Mouse (Mus musculus) heart, postnatal 25 days (tissue): Measurements from ENCODE around the gene Tbce. TPM values are rescaled to one million over a fixed set of nuclear protein-coding genes. Genes with fewer than 3 reads are reported as not detected.
"Not testable (repeated sequence)": the region's sequence is repeated elsewhere in the genome, so short reads cannot be mapped to it uniquely, and the experiment has no call there.

ENCODE experiments used
- DNase-seq: peaks from one replicate; pipeline ENCODE4 v3.0.0; 2022; ENCODE audit warnings: low spot score
- intact Hi-C: fragments of 180-260 bp; cut with DNase I; formaldehyde crosslinking; loops from one replicate; pipeline ENCODE4 v1.15.1; 2025
- total RNA-seq, 2 experiments: library from RNA; stranded (reverse); gene quantifications; 2 replicates each; pipeline ENCODE4 v1.2.3; 2021

Tbce gene
- total RNA-seq, 2 experiments from 2014 or later, result 16.2 to 21.3 TPM

DNA sequence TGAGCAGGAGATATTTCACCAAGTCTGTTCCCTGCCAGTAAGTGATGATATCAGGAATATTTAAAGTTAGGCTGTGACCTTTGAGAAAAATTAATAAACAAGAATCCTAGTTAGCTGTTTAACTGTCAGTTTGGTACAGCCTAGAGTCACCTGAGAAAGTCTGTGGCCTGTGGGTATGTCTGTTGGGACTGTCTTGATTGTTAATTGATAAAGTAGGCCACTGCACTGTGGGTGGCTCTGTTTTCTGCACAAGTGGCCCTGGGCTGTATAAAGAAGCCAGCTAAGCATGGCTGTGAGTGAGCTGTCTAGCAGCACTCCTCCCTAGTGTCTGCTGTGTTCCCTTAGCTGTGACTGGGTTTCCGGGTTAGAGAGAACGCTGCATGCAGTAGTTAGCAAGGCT lies 50.3 kb downstream of the Tbce start:
- DNase-seq, result no peak
- intact Hi-C loops, result no loop called here

DNA sequence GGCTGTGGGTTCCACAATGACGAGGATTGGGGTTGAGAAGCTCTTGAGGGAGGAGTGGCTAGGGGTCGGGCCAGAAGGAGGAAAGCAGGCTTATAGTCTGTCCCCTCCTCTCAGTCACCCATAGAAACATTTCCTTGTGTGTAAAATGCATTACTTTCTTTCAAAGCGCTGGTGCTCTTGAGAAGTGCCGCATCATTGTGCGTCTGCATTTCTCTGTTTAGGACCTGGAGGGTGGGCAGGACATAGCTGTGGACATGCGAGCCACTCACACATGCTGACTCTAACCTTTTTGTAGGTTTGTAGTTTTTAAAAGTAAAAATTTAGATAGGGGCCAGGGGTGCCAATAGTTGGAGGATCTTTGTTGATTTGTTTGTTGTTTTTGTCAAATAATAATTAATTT lies 55.9 kb downstream of the Tbce start:
- no peak for DNase-seq
- intact Hi-C loops, result no loop called here

DNA sequence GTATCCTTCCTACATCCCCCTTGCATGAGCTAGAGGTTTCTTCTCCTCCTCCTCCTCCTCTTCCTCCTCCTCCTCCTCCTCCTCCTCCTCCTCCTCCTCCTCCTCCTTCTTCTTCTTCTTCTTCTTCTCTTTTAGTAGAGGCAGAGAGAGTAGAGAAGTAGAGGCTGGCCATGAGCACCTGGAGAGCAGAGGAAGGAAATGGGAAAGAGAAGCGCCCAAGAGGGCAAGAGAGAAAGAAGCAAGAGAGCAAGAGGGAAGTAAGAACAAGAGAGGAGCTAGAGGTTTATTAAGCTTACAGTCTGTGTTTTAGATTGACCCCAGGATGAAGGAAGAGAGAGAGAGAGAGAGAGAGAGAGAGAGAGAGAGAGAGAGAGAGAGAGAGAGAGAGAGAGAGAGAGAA lies 57.6 kb downstream of the Tbce start:
- intact Hi-C loops, DNase-seq: not testable (repeated sequence)

DNA sequence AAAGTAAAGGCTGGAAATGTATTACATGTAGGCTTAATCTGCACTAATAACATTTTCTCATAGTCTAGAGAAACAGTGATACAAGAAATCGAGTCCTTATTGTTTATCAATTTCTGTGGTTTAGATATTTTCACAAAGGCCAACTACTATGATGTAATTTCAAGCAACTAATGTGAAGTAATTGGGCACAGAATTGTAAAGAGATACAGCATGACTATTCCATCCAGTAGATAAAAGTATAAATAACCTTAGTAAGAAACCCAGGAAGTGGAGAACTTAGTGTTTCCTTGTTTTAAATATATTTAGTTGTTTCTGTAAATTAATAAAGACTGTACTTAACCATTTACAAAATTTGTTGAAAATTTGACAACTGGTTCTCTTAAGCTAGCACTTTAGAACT lies 69.6 kb downstream of the Tbce start:
- intact Hi-C loops, result no loop called here
- DNase-seq, result no peak

DNA sequence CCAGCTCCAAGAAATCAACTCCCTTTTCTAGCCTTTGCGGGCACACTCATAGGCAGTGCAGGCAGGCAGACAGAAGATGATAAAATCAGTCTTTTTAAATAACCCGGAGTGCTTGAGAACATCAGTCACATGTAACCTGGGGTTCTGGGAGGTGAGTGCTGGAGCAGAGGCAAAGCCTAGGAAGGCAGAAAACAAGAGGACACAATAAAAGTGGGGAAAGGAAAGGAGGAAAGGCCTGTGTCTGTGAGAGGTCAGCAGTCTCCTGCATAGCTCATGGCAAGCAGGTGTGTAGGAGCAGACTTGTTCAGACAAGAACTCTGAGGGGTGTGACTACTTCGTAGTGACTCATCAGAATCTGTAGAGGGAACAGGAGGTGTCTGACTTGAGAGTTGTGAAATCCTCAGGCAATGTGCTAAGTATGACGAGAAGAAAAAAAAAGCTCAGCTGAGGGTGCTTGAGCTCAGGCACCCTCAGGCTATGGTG lies 70.8 kb downstream of the Tbce start:
- intact Hi-C loops, result no loop called here
- no peak for DNase-seq

DNA sequence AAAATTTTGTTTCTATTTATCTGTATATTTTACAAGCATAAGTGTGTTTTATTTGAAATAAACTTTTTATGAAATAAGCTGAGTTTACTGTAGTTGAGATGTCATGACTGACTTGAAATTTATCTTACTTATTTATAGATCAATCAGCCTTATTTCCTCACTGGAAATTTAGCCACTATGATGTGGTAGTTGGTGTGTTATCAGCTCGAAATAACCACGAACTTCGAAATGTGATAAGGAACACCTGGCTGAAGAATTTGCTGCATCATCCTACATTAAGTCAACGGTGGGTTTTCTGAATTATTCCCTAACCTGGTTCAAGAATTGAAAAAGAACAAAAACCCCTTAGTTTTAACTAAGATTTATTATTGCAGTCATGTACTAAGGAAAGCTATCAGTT lies 73.3 kb downstream of the Tbce start:
- no peak for DNase-seq
- intact Hi-C loops, result no loop called here

DNA sequence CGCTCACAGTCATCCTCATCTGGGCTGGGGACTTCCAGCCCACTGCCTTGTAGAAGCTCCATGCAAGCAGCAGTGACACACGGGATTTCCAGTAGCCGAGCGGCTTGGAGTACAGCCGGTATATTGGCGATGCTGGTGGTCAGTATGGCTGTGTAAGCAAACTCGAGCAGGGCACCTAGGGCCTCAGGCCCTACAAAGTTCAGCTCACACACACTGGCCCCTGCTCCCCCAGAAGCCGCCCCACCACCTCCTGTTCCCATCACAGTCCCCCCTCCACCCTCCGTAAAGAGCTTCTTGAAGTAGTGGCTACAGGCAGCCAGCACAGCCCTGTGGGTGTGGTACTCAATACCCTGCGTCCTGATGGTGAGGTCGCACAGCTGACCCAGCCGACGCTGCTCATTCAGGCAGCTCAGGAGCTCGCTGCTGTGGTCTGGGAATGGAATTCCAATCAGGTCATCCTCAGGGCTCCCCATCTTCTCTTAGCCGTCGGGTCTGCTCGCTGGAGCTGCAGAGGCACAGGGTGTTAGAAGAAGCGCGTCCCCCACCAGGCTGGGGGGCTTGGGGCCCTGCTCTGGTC lies 74.0 kb downstream of the Tbce start:
- no peak for DNase-seq
- intact Hi-C loops, result no loop called here

DNA sequence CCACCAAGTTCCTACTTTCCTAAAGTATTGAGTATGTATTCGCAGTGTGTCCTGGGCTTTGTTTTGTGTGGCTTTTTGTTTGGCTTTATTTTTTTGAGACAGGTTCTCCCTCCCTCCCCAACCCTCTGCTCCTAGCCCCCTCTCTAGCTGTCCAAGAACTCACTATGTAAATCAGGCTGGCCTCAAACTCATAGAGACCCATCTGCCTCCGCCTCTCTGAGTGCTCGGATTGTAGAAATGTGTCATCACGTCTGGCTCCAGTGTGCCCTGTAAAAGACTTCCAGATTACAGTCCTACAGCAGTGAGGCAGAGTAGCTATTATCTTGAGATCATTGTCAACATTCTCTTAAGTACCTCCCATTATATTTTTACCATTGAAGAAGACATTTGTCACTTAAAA lies 78.4 kb downstream of the Tbce start:
- DNase-seq, result no peak
- intact Hi-C loops, result no loop called here

DNA sequence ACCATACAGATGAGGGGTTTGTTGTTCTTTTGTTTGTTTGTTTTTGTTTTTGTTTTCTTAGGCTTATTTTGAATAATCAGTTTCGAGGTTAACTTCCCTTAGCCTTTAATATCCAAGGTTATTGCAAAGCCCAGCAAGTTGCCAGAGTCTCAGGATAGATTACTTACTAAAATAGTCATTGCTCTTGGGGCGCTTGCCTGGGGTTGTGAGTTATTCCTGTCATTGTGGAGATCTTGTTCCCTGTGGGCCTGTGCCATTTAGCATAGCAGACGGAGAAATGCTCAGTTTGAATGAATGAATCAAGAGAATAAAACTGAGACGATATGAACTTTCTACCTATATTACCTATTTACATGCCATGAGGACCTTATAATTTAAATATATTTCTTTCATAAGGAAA lies 79.2 kb downstream of the Tbce start:
- intact Hi-C loops, result no loop called here
- DNase-seq, result no peak

DNA sequence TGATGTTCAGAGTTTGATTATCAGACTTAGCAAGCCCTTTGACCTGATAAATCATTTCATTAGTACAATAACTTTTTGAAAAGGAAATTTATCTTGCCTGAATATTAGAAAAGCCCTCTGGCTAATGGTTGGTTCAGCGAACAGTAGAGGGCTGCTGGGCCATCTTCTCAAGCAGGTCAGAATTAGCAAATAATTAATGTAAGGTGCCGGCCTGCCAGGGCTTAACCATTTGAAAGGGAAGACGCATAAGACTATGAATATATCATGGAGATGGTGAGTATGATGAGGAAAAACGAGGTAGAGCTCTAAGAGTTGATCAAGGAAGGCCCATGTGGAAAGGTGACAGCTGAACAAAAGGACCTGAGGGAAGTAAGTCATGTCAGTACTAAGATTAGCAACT lies 82.8 kb downstream of the Tbce start:
- intact Hi-C loops, result loop anchor here (5.0 to 10.0 kb wide), 3 partner anchors 106 to 658 kb away; partner anchors contain the start of genes Arid4b, Ggps1, Mrpl32 and Psma2

DNA sequence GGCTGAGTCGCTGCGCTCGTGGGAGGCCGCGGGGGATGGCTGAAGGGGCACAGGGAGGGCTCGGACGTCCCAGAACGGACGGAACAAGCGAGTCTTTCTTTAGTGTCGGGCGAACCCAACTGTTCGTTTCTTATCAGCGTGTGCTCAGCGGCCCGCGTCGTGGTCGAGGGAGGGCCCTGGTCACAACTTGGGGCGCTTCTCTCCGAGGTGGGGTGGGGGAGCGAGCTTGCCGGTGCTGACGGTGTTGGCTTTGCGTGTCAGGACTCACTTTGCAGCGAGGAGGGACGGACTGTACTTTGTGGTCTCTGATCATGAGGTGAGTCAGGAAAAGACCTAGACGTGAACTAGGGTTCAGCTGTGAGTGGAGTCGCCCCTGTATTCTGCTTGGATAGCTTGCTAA lies 84.5 kb downstream of the Tbce start:
- intact Hi-C loops, result loop anchor here (5.0 to 10.0 kb wide), 3 partner anchors 107 to 660 kb away; partner anchors contain the start of genes Arid4b, Ggps1, Mrpl32 and Psma2
- DNase-seq, result no peak

More for the DNA sequence above, 82.8 kb downstream of the Tbce start:
- no peak for DNase-seq

DNA sequence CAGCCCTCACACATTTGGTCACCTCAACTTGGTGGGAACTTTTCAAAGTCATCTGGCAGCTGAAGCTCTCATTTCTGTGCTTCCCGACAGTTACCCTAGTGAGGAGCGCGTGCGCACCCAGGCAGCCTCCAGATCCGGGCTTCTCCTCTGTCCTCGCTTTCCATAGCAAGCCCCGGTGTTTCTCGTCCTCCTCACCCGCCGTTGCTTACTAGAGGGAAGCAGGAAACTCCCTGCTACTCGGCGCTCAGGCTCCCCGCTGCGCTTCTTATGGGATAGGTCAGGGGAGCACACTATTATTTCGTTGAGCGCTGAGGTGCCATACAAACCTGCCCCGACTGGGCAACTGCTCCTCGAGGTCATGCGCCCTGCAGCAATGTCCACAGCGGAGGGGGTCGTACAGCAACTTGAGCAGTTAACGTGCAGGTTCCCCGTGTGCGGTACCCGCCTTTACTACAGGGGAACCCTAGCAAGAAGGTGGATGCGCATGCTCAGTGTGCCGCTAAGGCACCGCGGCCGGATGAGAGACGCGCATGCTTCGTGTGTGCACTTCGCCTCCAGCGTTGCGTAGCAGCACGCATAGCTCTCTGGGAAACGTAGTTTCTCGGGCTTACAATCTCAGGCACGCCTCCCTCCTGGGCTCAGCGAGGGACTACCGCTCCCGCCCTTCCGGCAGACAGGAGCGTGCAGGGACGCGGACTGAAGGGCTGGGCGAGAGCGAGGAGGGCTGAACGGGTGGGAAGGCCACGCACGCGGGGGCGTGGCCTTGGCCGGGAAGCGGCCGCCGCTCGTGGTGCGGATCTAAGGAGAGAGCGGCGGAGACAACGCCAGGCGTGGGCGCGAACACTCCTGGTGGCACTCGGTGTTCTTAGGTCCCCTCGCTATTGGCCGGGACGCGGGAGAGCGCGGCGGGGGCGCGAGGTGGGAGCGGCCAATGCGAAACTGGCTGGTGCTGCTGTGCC lies 85.3 kb downstream of the Tbce start, which contains the start of gene B3galnt2:
B3galnt2 (plus strand) TSS at position 596 of the 959 bp plus-strand sequence.
- intact Hi-C loops, result loop anchor here (10.0 kb wide), 1 partner anchor 661 kb away; the partner anchor contains the start of genes Mrpl32 and Psma2
- peak; percentile 96 for DNase-seq

Other genes starting within 250 kb of the Tbce start
- 10 to 100 TPM; 24.5 to 25.2 TPM for gene B3galnt2, start 85.2 kb downstream of the Tbce start, total RNA-seq
- gene Arid4b, start 23.6 kb upstream of the Tbce start, total RNA-seq, result 10 to 100 TPM; 20.4 to 27.1 TPM
- gene Ggps1, start 23.9 kb upstream of the Tbce start, total RNA-seq, result 10 to 100 TPM; 19.4 to 25.0 TPM